In the genomic region with DNA sequence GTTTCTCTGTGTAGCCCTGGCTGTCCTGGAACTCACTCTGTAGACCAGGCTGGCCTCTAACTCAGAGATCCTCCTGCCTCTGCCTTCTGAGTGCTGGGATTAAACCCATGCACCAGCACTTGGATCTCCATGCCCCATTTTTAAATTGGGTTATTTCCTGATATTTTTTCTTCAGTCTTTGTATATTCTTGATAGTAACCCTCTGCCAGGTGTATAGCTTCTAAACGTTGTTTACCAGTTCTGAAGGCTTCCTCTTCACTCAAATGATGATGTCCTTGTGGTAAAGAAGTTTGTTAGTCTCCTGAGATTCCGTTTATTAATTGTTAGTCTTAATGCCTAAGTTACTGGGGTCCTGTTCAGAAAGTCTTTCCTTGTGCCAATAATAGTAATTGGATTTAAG, we compare ENCODE assay signal across 7 mouse cellular contexts. TPM values are rescaled to one million over a fixed set of nuclear protein-coding genes. Genes with fewer than 3 reads are reported as not detected.
A peak's percentile ranks its signal among the peaks of the same experiment; 100 is the strongest.
DNase-seq lines count a peak whose midpoint lies in the region; ATAC-seq and TF ChIP-seq lines count a peak whose summit lies in the region.

TSS of gene Wipi2 (plus strand) at position 301 of the 400 bp plus-strand sequence.

- no peaks in the 10 kb centered on the region; the same call in 1 of the 2 replicates for H3K27me3 ChIP-seq in forebrain, embryonic 13.5 days
- no peaks in the 10 kb centered on the region for H3K27me3 ChIP-seq in hindbrain, embryonic 11.5 days (ENCODE audit: control insufficient read depth, insufficient read depth, low read length)
- no peaks in the 10 kb centered on the region for H3K27me3 ChIP-seq in liver, embryonic 13.5 days

- H3K4me1 ChIP-seq in ES-E14 (ENCODE audit: control insufficient read depth in 2 of 2, insufficient read depth in 2 of 2, low read length in 2 of 2, poor library complexity in 1 of 2), result peaks cover 0 to 10% of the 10 kb centered on the region in 2 experiments; a peak in 2 of 4 replicates
- H3K4me1 ChIP-seq in forebrain, embryonic 13.5 days, result peaks cover 22% of the 10 kb centered on the region
- 0 out of 2 replicates have a peak, but pooled peaks cover 4% of the 10 kb centered on the region for H3K4me1 ChIP-seq in hindbrain, embryonic 11.5 days (replicated peaks; ENCODE audit: control insufficient read depth, insufficient read depth, low read length)
- H3K4me1 ChIP-seq in liver, embryonic 13.5 days (replicated peaks), result peaks cover 29% of the 10 kb centered on the region

- 88% methylated on average over 2 of the region's 2 CpGs for WGBS in forebrain, embryonic 13.5 days
- WGBS in hindbrain, embryonic 11.5 days, result 89% methylated on average over 2 of the region's 2 CpGs
- 69% methylated on average over 2 of the region's 2 CpGs for WGBS in liver, embryonic 13.5 days (ENCODE audit: insufficient replicate concordance)

- DNase-seq in ES-E14 (ENCODE audit: low read depth, low spot score), result no peak
- DNase-seq in hindbrain, embryonic 11.5 days (ENCODE audit: low spot score), result no peak
- no peak for DNase-seq in liver, embryonic 13.5 days
- DNase-seq in right cerebral cortex, postnatal 25 days, result no peak
- DNase-seq in cerebellum, adult 9-11 months, result no peak

- H3K36me3 ChIP-seq in ES-E14 (ENCODE audit: control insufficient read depth, insufficient read depth, low read length, poor library complexity, severe bottlenecking), result no peaks in the 10 kb centered on the region; the same call in 1 of the 2 replicates
- 0 out of 2 replicates have a peak, but pooled peaks cover 8% of the 10 kb centered on the region for H3K36me3 ChIP-seq in forebrain, embryonic 13.5 days (ENCODE audit: poor library complexity, severe bottlenecking)
- H3K36me3 ChIP-seq in hindbrain, embryonic 11.5 days (ENCODE audit: control insufficient read depth, insufficient read depth, low read length), result no peaks in the 10 kb centered on the region
- peaks cover 19% of the 10 kb centered on the region for H3K36me3 ChIP-seq in liver, embryonic 13.5 days

- in situ Hi-C loops in ES-E14 (cut with MboI; ENCODE audit: low sequenced_read_pairs in 2 of 2, unreplicated experiment in 2 of 2), result no loop called here

- H3K9me3 ChIP-seq in ES-E14 (ENCODE audit: control insufficient read depth, insufficient read depth, low read depth, low read length), result no peaks in the 10 kb centered on the region
- no peaks in the 10 kb centered on the region for H3K9me3 ChIP-seq in forebrain, embryonic 13.5 days (replicated peaks)
- H3K9me3 ChIP-seq in hindbrain, embryonic 11.5 days (ENCODE audit: control insufficient read depth, low read length), result no peaks in the 10 kb centered on the region
- H3K9me3 ChIP-seq in liver, embryonic 13.5 days (replicated peaks), result no peaks in the 10 kb centered on the region

- H3K9ac ChIP-seq in ES-E14 (ENCODE audit: insufficient read depth, low read depth, low read length, poor library complexity, severe bottlenecking), result peak within 1 kb of the TSS; percentile 90
- peak within 1 kb of the TSS; percentile 79 for H3K9ac ChIP-seq in forebrain, embryonic 13.5 days
- peak within 1 kb of the TSS; percentile 69; the same call in 1 of the 2 replicates for H3K9ac ChIP-seq in hindbrain, embryonic 11.5 days (ENCODE audit: low read depth, low read length)
- peak within 1 kb of the TSS; percentile 98 for H3K9ac ChIP-seq in liver, embryonic 13.5 days

- ATAC-seq in CD4-positive, CD25-positive, alpha-beta regulatory T cell, adult 4 months, result no peak
- ATAC-seq in forebrain, embryonic 13.5 days, result no peak
- no peak for ATAC-seq in hindbrain, embryonic 11.5 days (ENCODE audit: low FRiP score)
- no peak for ATAC-seq in liver, embryonic 13.5 days (ENCODE audit: low read depth)

- no peak within 1 kb of the TSS; the same call in 1 of the 2 replicates for H3K27ac ChIP-seq in ES-E14 (ENCODE audit: insufficient read depth, low read depth, low read length, poor library complexity, severe bottlenecking)
- 0 out of 2 replicates have a peak within 1 kb of the TSS, but pooled peaks have one; percentile 73 for H3K27ac ChIP-seq in forebrain, embryonic 13.5 days
- no peak within 1 kb of the TSS for H3K27ac ChIP-seq in hindbrain, embryonic 11.5 days (ENCODE audit: low read depth, low read length)
- H3K27ac ChIP-seq in liver, embryonic 13.5 days, result peak within 1 kb of the TSS; percentile 86

- peak within 1 kb of the TSS; percentile 92 for H3K4me2 ChIP-seq in forebrain, embryonic 13.5 days
- peak within 1 kb of the TSS; percentile 64 for H3K4me2 ChIP-seq in hindbrain, embryonic 11.5 days (replicated peaks; ENCODE audit: low read depth, low read length)
- H3K4me2 ChIP-seq in liver, embryonic 13.5 days, result peak within 1 kb of the TSS; percentile 90

- H3K4me3 ChIP-seq in ES-E14 (ENCODE audit: insufficient read depth in 1 of 2, low read depth in 1 of 2, low read length in 2 of 2, poor library complexity in 1 of 2, severe bottlenecking in 1 of 2), result peak within 1 kb of the TSS; percentile 82 to 93
- H3K4me3 ChIP-seq in forebrain, embryonic 13.5 days, result peak within 1 kb of the TSS; percentile 83
- peak within 1 kb of the TSS; percentile 80 for H3K4me3 ChIP-seq in hindbrain, embryonic 11.5 days (ENCODE audit: low read depth, low read length)
- peak within 1 kb of the TSS; percentile 93 for H3K4me3 ChIP-seq in liver, embryonic 13.5 days (replicated peaks)

TF ChIP-seq in ES-E14, 5 proteins besides CTCF, POLR2A, EP300 and RAD21:
- TF ChIP-seq ZNF384 (IDR thresholded peaks at IDR 0.05; ENCODE audit: low read depth, low read length), result no peak
- no peak for TF ChIP-seq CHD2 (IDR thresholded peaks at IDR 0.05; ENCODE audit: low read depth, low read length)
- TF ChIP-seq HCFC1 (IDR thresholded peaks at IDR 0.05; ENCODE audit: borderline replicate concordance, insufficient read depth, low read length), result no peak
- TF ChIP-seq MAFK (IDR thresholded peaks at IDR 0.05; ENCODE audit: insufficient read depth, low read depth, low read length), result no peak
- no peak for TF ChIP-seq ZC3H11A (IDR thresholded peaks at IDR 0.05; ENCODE audit: borderline replicate concordance, low read depth, low read length)

RNA-seq across cellular contexts. Expression of gene Wipi2, which starts in this region (rescaled TPM):
- polyA plus RNA-seq in CD4-positive, CD25-positive, alpha-beta regulatory T cell, adult 4 months (2017; shearing (Covaris generic)), result 10 to 100 TPM; 17.2 to 20.1 TPM
- 62.4 and 69.7 TPM in 2 replicates for total RNA-seq in ES-E14 (2012; rRNA removed)
- polyA plus RNA-seq in forebrain, embryonic 13.5 days (2015; fragmentation: Nextera tagmentation; extraction: Ambion mirVana), result 48.3 and 49.1 TPM in 2 replicates
- polyA plus RNA-seq in hindbrain, embryonic 11.5 days (2014; fragmentation: Nextera tagmentation; extraction: Ambion mirVana), result 43.3 and 52.0 TPM in 2 replicates
- 35.4 and 38.9 TPM in 2 replicates for polyA plus RNA-seq in liver, embryonic 13.5 days (2015; fragmentation: Nextera tagmentation; extraction: Ambion mirVana)

Comparison
In these comparisons a context has a peak if more than half of its experiments do, and no peak if none do; other contexts are left out.
1. H3K27ac ChIP-seq: peak in forebrain, embryonic 13.5 days (single experiment) and liver, embryonic 13.5 days (single experiment); none in ES-E14 (single experiment) and hindbrain, embryonic 11.5 days (single experiment).
2. Peak in every context shown above with its lines, with median percentiles within 50 percentile points of each other: H3K4me3 ChIP-seq, H3K9ac ChIP-seq and H3K4me2 ChIP-seq.